1 mouse cellular context compared by ENCODE assay signal in the genomic region with DNA sequence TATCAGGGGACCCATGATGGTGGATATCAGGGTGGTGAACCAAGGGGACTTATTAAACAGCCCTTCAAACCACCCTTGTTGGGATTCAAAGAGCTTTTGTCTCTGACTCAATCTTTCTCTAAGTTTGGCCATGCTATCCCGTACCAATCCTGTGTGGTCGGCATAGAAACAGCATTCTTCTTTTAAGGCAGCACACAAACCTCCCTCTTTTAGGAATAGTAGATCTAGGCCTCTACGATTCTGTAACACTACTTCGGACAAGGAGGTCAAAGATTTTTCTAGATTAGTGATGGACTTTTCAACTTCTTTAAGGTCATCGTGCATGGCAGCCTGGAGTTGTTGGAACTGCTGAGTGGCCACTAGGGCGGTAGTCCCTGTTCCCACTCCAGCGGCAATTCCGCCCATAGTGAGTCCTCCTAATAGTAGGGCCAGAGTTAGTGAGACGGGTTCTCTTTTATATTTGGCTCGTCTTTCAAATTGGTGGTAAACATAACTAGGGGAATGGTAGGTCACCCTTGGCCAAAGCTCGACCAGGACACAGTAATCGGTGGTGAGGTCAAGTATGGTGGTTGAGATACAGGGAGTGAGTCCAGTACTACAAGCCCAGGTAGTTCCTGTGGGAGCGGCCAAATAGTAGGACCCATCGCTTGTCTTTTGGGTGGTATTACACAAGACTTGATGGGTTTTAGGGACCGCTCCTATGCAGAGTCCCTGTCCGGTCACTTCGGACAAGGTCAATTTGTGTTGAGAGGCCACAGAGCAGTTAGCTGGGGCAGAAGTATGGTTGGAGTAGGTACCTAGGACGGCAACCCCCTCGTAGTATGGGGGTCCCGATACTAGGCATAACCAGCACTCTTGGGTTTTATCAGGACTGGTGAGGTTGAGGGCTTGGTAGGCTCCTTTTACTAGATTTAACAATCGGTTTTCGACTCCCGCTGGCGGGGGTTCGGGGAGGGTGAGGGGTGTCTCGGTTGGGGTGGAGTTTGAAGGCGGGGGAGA.
TF ChIP-seq lines count a peak whose summit lies in the region.

No protein-coding gene starts in this region.

TF ChIP-seq in CH12.LX, 34 proteins besides CTCF, POLR2A, EP300 and RAD21 (continued from another document):
- TF ChIP-seq MXI1 (IDR thresholded peaks at IDR 0.05; ENCODE audit: low read depth, low read length) (peak; percentile 60), USF2 (conservative IDR thresholded peaks at IDR 0.05; ENCODE audit: low read depth, low read length) (peak; percentile 29), KAT2A (IDR thresholded peaks at IDR 0.05; ENCODE audit: insufficient replicate concordance, low read length) (peak; percentile 51), RCOR1 (conservative IDR thresholded peaks at IDR 0.05; ENCODE audit: low read depth, low read length) (peak; percentile 71; the same call in 1 of the 2 replicates), PAX5 (IDR thresholded peaks at IDR 0.05; ENCODE audit: low read length) (no peak), JUN (IDR thresholded peaks at IDR 0.05; ENCODE audit: insufficient read depth, low read depth, low read length) (no peak), SMC3 (IDR thresholded peaks at IDR 0.05; ENCODE audit: low read depth, low read length) (peak; percentile 5; the same call in 1 of the 2 replicates), JUND (conservative IDR thresholded peaks at IDR 0.05; ENCODE audit: low read depth, low read length) (no peak), ZKSCAN1 (IDR thresholded peaks at IDR 0.05; ENCODE audit: borderline replicate concordance, low read depth, low read length) (no peak), TBP (conservative IDR thresholded peaks at IDR 0.05; ENCODE audit: low read depth, low read length) (peak; percentile 14), USF1 (IDR thresholded peaks at IDR 0.05; ENCODE audit: low read depth, low read length) (no peak), E2F4 (IDR thresholded peaks at IDR 0.05; ENCODE audit: insufficient replicate concordance, low read depth, low read length) (no peak; the same call in 1 of the 2 replicates), BHLHE40 (IDR thresholded peaks at IDR 0.05; ENCODE audit: low read depth, low read length) (no peak; the same call in 1 of the 2 replicates), POLR2AphosphoS2 (IDR thresholded peaks at IDR 0.05; ENCODE audit: low read depth, low read length) (peak; percentile 89), ZNF384 (IDR thresholded peaks at IDR 0.05; ENCODE audit: low read depth, low read length) (no peak), TCF12 (IDR thresholded peaks at IDR 0.05; ENCODE audit: low read depth, low read length) (no peak; the same call in 1 of the 2 replicates), NELFE (IDR thresholded peaks at IDR 0.05; ENCODE audit: low read depth, low read length) (peak; percentile 14), MAZ (IDR thresholded peaks at IDR 0.05; ENCODE audit: low read depth, low read length) (peak; percentile 11), MAFK (IDR thresholded peaks at IDR 0.05; ENCODE audit: insufficient replicate concordance, low read length) (peak; percentile 79), CHD1 (IDR thresholded peaks at IDR 0.05; ENCODE audit: low read depth, low read length) (peak; percentile 98; the same call in 1 of the 2 replicates), IRF4 (IDR thresholded peaks at IDR 0.05; ENCODE audit: low read depth, low read length) (peak; percentile 69), CHD2 (IDR thresholded peaks at IDR 0.05; ENCODE audit: low read length) (peak; percentile 67), UBTF (IDR thresholded peaks at IDR 0.05; ENCODE audit: low read depth, low read length) (peak; percentile 93), MAX (IDR thresholded peaks at IDR 0.05; ENCODE audit: low read length) (no peak; the same call in 1 of the 2 replicates), SIN3A (IDR thresholded peaks at IDR 0.05; ENCODE audit: low read length) (no peak; the same call in 1 of the 2 replicates), ZMIZ1 (IDR thresholded peaks at IDR 0.05; ENCODE audit: low read depth, low read length) (peak; percentile 98), GABPA (IDR thresholded peaks at IDR 0.05; ENCODE audit: insufficient replicate concordance, low read depth, low read length) (no peak), ELF1 (IDR thresholded peaks at IDR 0.05; ENCODE audit: low read depth, low read length) (peak; percentile 20), NRF1 (IDR thresholded peaks at IDR 0.05; ENCODE audit: low read depth, low read length) (peak; percentile 51; the same call in 1 of the 2 replicates), ETS1 (conservative IDR thresholded peaks at IDR 0.05; ENCODE audit: low read depth, low read length) (no peak; the same call in 1 of the 2 replicates), ZC3H11A (IDR thresholded peaks at IDR 0.05; ENCODE audit: low read depth, low read length) (no peak), MEF2A (IDR thresholded peaks at IDR 0.05; ENCODE audit: borderline replicate concordance, low read depth, low read length) (no peak; the same call in 1 of the 2 replicates), MYC (IDR thresholded peaks at IDR 0.05; ENCODE audit: low read depth, low read length) (no peak; the same call in none of the 2 replicates)
